Mouse (Mus musculus) liver, adult 2 months (tissue): Measurements from ENCODE around the gene Neu2. TPM values are rescaled to one million over a fixed set of nuclear protein-coding genes. Genes with fewer than 3 reads are reported as not detected.

Source experiments
- DNase-seq: peaks from one replicate; pipeline ENCODE4 v3.0.0-alpha.2; 2011; ENCODE audit warnings: low read depth, low spot score; ENCODE audit errors: extremely low read depth
- H3K27ac ChIP-seq: fragments of 200-500 bp; replicated peaks from 2 replicates; pipeline ENCODE4 v1.5.1; 2012; ENCODE audit warnings: low read depth, mild to moderate bottlenecking, control low read depth, inconsistent platforms, low read length; ENCODE audit not compliant: insufficient read depth
- H3K27me3 ChIP-seq: fragments of 200-500 bp; 2 replicates; pipeline ENCODE4 v1.6.1; 2012; ENCODE audit warnings: mild to moderate bottlenecking, moderate library complexity, low read length, inconsistent platforms; ENCODE audit not compliant: control insufficient read depth, insufficient read depth
- H3K36me3 ChIP-seq: fragments of 200-500 bp; 2 replicates; pipeline ENCODE4 v1.6.1; 2012; ENCODE audit warnings: low read length, inconsistent platforms; ENCODE audit not compliant: control insufficient read depth, insufficient read depth
- H3K4me1 ChIP-seq: fragments of 200-500 bp; 2 replicates; pipeline ENCODE4 v1.6.1; 2011; ENCODE audit warnings: low read length; ENCODE audit not compliant: control insufficient read depth, insufficient read depth
- H3K4me3 ChIP-seq: fragments of 200-500 bp; 2 replicates; pipeline ENCODE4 v1.5.1; 2011; ENCODE audit warnings: low read depth, mild to moderate bottlenecking, control low read depth, low read length, moderate library complexity; ENCODE audit not compliant: insufficient read depth
- H3K79me2 ChIP-seq: fragments of 200-500 bp; 2 replicates; pipeline ENCODE4 v1.6.1; 2012; ENCODE audit warnings: inconsistent platforms, mild to moderate bottlenecking, low read length, moderate library complexity; ENCODE audit not compliant: control insufficient read depth, insufficient read depth
- H3K9ac ChIP-seq: fragments of 200-500 bp; 2 replicates; pipeline ENCODE4 v1.6.1; 2012; ENCODE audit warnings: low read depth, mild to moderate bottlenecking, control low read depth, inconsistent platforms, low read length
- CTCF ChIP-seq: fragments of 200-500 bp; IDR thresholded peaks from 2 replicates; pipeline ENCODE4 v1.5.1; 2011; ENCODE audit warnings: low read depth, low read length, control low read depth
- POLR2A ChIP-seq: fragments of 200-500 bp; IDR thresholded peaks from 2 replicates; pipeline ENCODE4 v1.6.1; 2011; ENCODE audit warnings: low read length, control low read depth; ENCODE audit not compliant: insufficient read depth; ENCODE audit errors: extremely low read depth
- WGBS: fragments of 180-500 bp; shearing (Covaris S2); methylation state at CpG from one replicate; pipeline ENCODE4 v1.1.7; 2018; 5-methylcytosine and 5-hydroxymethylcytosine counted together
- polyA plus RNA-seq: library from polyadenylated mRNA; depleted of rRNA; stranded (reverse); fragments of >200 nt; gene quantifications from 2 replicates; pipeline ENCODE4 v1.2.3, GENCODE M21; 2012
- total RNA-seq: library from RNA; depleted of rRNA; stranded (reverse); fragments of >200 nt; gene quantifications from 2 replicates; pipeline ENCODE4 v1.2.3, GENCODE M21; 2014

Neu2 gene
- total and polyA plus RNA-seq, 2 experiments, result 3.0 to 3.1 TPM

- Histone ChIP-seq H3K27ac (no peak overlapping the region), H3K79me2 (no peaks in the 10 kb centered on the region), H3K4me1 (no peaks in the 10 kb centered on the region), H3K4me3 (no peak overlapping the region), H3K36me3 (peaks cover 16% of the 10 kb centered on the region), H3K27me3 (no peaks in the 10 kb centered on the region), H3K9ac (no peak overlapping the region)
- DNase-seq, result peak; percentile 43
- no peak for TF ChIP-seq POLR2A
- TF ChIP-seq CTCF, result peak; percentile 76
- WGBS, result 50% methylated on average over 7 of the region's 7 CpGs
These were observed 31.9 kb downstream of the Neu2 start for GRCm38 (mm10) chr1:87541614-87542013.

DNA sequence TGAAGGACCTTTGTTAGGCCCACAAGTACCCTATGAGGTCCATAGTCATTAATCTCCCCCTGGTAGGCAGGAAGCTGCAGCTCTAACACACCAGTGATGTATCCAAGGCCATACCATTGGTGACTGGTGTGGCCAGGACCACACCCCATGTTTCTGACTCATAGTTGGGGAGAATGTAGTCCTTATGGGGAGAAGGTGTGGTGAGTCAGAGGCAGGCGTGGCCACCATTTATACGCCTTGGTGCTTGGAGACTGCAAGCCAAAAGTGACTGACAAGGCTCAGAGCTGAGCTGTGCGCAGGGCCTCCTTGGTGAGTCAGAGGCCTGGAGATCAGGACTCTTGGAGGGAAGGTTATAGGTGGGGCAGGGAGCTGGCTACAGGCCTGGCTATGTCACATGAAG, 41.3 kb downstream of the Neu2 start:
- Histone ChIP-seq H3K27ac (no peak overlapping the region), H3K36me3 (peaks cover 1% of the 10 kb centered on the region; the same call in 1 of the 2 replicates), H3K4me3 (no peak overlapping the region), H3K9ac (no peak overlapping the region), H3K79me2 (peaks cover 6% of the 10 kb centered on the region; the same call in 1 of the 2 replicates), H3K27me3 (no peaks in the 10 kb centered on the region), H3K4me1 (peaks cover 3% of the 10 kb centered on the region; the same call in 1 of the 2 replicates)
- WGBS, result 94% methylated on average over 3 of the region's 3 CpGs
- DNase-seq, result no peak
- no peak for TF ChIP-seq POLR2A
- no peak for TF ChIP-seq CTCF

DNA sequence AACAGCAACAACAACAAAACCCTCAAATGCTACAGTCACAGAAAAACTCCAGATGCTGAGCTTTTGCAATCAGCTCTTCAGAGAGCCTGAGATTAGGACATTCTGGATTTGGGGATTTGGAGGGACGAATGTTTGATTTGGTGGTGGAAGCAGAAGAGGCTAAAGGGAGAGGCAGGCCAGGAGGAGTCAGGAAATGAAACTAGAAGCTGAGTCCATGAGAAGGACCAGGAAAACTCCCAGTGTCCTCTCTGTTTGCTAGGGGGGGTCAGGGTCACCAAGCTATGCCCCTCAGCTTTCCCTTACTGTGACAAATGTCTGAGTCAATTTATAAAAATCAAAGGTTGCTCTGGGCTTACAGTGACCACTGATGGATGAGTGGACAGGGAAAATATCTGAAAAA, 43.9 kb downstream of the Neu2 start:
- TF ChIP-seq CTCF (no peak), POLR2A (no peak)
- no peak for DNase-seq
- no peak overlapping the region for H3K9ac ChIP-seq
- peaks cover 11% of the 10 kb centered on the region; the same call in 1 of the 2 replicates for H3K79me2 ChIP-seq
- WGBS, result 16% methylated on average over 1 of the region's 1 CpGs
- H3K36me3 ChIP-seq, result no peaks in the 10 kb centered on the region
- no peak overlapping the region for H3K4me3 ChIP-seq
- no peak overlapping the region for H3K27ac ChIP-seq
- no peaks in the 10 kb centered on the region for H3K27me3 ChIP-seq
- peaks cover 3% of the 10 kb centered on the region; the same call in 1 of the 2 replicates for H3K4me1 ChIP-seq

DNA sequence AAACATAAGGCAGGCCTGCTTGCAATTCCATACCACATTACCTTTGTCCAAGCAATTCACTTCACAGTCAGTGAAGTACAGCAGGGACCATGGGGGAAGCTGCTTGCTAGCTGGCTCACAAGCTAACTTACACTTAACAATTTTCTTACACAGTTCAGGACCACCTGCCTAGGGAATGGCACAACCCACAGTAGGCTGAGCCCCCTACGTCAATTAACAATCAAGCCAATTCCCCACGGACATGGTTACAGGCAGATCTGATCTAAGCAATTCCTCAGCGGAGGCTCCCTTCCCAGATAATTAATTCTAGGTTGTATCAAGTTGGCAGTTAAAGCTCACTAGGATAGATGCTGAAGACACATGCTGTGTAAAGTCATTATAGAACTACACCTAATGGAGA, 53.3 kb downstream of the Neu2 start:
- Histone ChIP-seq H3K4me1 (no peaks in the 10 kb centered on the region), H3K4me3 (no peak overlapping the region), H3K9ac (no peak overlapping the region), H3K27ac (no peak overlapping the region), H3K27me3 (no peaks in the 10 kb centered on the region), H3K79me2 (peaks cover 25% of the 10 kb centered on the region; the same call in 1 of the 2 replicates), H3K36me3 (no peaks in the 10 kb centered on the region)
- TF ChIP-seq CTCF (no peak), POLR2A (no peak)
- 90% methylated on average over 3 of the region's 3 CpGs for WGBS
- DNase-seq, result no peak

GRCm38 (mm10) chr1:87565760-87566159, 56.1 kb downstream of the Neu2 start:
- H3K27me3 ChIP-seq, result no peaks in the 10 kb centered on the region
- H3K4me3 ChIP-seq, result no peak overlapping the region
- peaks cover 20% of the 10 kb centered on the region; the same call in 1 of the 2 replicates for H3K79me2 ChIP-seq
- no peaks in the 10 kb centered on the region for H3K36me3 ChIP-seq
- WGBS, result 82% methylated on average over 8 of the region's 8 CpGs
- TF ChIP-seq POLR2A, result no peak
- no peak for TF ChIP-seq CTCF
- H3K9ac ChIP-seq, result no peak overlapping the region
- DNase-seq, result no peak
- H3K4me1 ChIP-seq, result no peaks in the 10 kb centered on the region
- no peak overlapping the region for H3K27ac ChIP-seq

GRCm38 (mm10) chr1:87568398-87568797, 58.7 kb downstream of the Neu2 start:
- 53% methylated on average over 6 of the region's 6 CpGs for WGBS
- peaks cover 21% of the 10 kb centered on the region; the same call in 1 of the 2 replicates for H3K79me2 ChIP-seq
- 0 out of 2 replicates have a peak, but pooled peaks cover 3% of the 10 kb centered on the region for H3K4me1 ChIP-seq
- no peak overlapping the region for H3K27ac ChIP-seq
- TF ChIP-seq POLR2A (no peak), CTCF (peak; percentile 69)
- DNase-seq, result peak; percentile 39
- no peaks in the 10 kb centered on the region for H3K27me3 ChIP-seq
- H3K36me3 ChIP-seq, result no peaks in the 10 kb centered on the region
- H3K9ac ChIP-seq, result no peak overlapping the region
- no peak overlapping the region for H3K4me3 ChIP-seq
